Mouse (Mus musculus): Measurements from ENCODE around the gene Mapkbp1. TPM values are rescaled to one million over a fixed set of nuclear protein-coding genes. Genes with fewer than 3 reads are reported as not detected.

Gene Mapkbp1
- polyA plus RNA-seq (2021; fragmentation: Nextera tagmentation), result 2.8 and 3.3 TPM in 2 replicates
- long read RNA-seq, experiment 1, partial matches to known transcripts, result 3 of 10 reads
- long read RNA-seq, experiment 1, other reads (novel, unspliced or antisense), result 7 of 10 reads
- long read RNA-seq, experiment 2, partial matches to known transcripts, result 4 of 13 reads
- long read RNA-seq, experiment 2, other reads (novel, unspliced or antisense), result 9 of 13 reads

DNA sequence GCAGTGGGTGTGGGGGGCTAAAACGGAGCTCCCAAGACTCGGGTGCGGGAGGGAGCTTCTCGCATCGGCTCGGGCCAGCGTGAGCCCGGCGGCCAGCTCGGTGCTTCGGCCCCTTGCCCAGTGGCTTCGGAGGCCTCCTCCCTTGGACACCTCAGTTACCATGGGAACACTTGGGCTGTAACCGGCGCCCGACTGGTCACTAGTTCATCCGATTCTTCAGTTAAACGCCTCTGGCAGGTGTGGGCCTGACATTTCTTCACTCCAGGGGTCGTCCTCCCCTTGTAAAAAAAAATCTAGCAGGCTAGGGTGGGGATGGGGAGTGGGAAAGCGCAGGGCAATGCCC is at the start of gene Mapkbp1:
Gene Mapkbp1, plus strand, starts transcription at position 163 of the 343 bp plus-strand sequence.

DNA sequence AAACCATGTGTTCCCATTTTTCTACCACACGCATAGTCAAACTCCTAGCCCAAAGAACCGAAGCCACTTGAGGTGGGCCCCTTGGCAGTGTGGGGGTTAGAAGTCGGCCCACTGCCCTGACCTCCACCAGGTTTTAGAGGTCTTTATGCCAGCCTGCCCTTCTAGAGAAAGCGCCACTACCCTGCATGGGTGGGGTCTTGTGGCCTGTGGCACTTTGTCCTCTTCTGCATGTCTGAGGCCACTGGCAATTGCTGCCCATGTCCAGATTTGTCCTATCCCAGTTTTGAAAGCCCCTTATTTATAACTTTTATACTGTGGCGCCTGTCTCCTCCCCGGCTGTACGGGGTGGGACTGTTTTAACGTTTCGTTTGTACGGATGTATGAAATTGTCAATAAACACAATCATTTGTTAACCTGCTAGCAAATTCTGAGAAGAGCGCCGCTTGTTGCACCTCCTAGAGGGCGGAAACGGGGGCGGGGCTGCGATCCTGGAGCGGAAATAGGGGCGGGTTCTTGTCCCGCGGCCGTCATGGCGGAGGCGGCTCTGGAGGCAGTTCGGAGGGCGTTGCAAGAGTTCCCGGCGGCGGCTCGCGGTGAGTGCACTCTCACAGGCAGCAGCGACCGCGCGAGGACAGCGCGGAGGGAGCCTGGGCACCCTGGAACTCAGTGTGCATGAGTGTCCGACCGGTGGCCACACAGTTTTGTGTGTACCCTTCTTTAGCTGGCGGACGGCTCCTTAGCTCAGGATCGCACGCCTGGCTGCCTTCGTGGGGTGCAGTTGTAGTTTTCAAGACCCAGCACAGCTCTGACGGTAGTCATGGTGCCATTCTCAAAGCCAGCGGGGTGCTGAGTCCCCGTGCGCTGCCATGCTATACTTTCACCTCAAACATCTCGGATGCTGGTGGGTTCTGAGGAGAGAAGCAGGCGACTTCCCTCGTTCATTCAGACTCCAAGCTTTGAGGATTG is 54.8 kb downstream of the Mapkbp1 start, which contains the start of the genes Jmjd7 and Gm28042:
Gene Jmjd7, plus strand, starts transcription at position 500 of the 966 bp plus-strand sequence.
Gene Gm28042, plus strand, starts transcription at position 510 of the 966 bp plus-strand sequence.

DNA sequence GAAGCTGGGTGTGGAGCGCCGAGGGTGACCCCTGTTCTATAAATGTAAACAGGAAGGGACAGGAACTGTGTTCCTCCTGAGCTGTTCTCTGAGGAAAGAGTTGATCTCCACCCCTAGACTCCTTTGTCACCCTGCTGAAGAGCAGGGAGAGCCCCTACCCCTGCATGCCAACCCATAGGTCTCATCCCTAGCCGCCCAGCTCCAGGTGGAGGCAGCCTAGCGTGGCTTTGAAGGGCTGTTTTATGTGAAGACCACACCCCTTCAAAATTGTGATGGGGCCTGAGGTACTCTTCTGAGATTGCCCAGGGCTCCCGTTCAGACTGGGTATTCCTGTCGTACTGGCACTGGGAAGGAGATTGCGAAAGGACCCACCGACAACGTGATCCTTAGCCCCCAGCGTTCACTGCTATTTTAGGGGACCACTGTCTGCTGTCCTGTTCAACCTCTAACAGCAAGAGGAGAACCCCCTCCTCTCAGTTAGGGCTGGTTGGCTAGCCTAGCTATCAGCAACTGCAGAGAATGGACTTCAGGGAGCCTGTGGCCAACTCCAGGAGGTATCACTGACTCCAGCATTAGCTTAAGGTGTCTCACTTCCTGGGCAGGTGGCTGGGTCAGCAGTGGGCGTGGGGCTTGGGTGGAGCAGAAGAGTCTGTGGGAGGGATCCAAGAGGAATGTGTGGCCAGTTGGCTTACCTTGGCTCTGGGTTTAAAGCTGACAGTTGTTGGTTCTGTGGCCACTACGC is 60.4 kb downstream of the Mapkbp1 start, which contains the start of gene Pla2g4b:
Gene Pla2g4b, plus strand, starts transcription at position 692 of the 742 bp plus-strand sequence.

Other genes starting within 250 kb of the Mapkbp1 start
- 42.8 and 220 TPM in 2 replicates for gene Itpka, start 230.4 kb upstream of the Mapkbp1 start, polyA plus RNA-seq (2021; fragmentation: Nextera tagmentation)
- gene Ltk, start 212.3 kb upstream of the Mapkbp1 start, polyA plus RNA-seq (2021; fragmentation: Nextera tagmentation), result 1.6 and 3.0 TPM in 2 replicates
- gene Rpap1, start 185.2 kb upstream of the Mapkbp1 start, polyA plus RNA-seq (2021; fragmentation: Nextera tagmentation), result 4.6 and 6.0 TPM in 2 replicates
- gene Tyro3, start 175.0 kb upstream of the Mapkbp1 start, polyA plus RNA-seq (2021; fragmentation: Nextera tagmentation), result 32.4 and 46.0 TPM in 2 replicates
- gene Mga, start 75.5 kb upstream of the Mapkbp1 start, polyA plus RNA-seq (2021; fragmentation: Nextera tagmentation), result 6.5 and 9.5 TPM in 2 replicates
- gene Jmjd7, start 54.8 kb downstream of the Mapkbp1 start, polyA plus RNA-seq (2021; fragmentation: Nextera tagmentation), result 5.1 and 5.2 TPM in 2 replicates
- 2.1 and 2.4 TPM in 2 replicates for gene Gm28042, start 54.8 kb downstream of the Mapkbp1 start, polyA plus RNA-seq (2021; fragmentation: Nextera tagmentation)
- gene Pla2g4b, start 60.7 kb downstream of the Mapkbp1 start, polyA plus RNA-seq (2021; fragmentation: Nextera tagmentation), result 1.2 TPM in 1 of 2 replicates, not detected in the other
- gene Ehd4, start 181.9 kb downstream of the Mapkbp1 start, polyA plus RNA-seq (2021; fragmentation: Nextera tagmentation), result 8.2 and 10.7 TPM in 2 replicates

All from left cerebral cortex, adult 6 months (tissue).